ENCODE assay signal across 11 mouse cellular contexts in the genomic region with DNA sequence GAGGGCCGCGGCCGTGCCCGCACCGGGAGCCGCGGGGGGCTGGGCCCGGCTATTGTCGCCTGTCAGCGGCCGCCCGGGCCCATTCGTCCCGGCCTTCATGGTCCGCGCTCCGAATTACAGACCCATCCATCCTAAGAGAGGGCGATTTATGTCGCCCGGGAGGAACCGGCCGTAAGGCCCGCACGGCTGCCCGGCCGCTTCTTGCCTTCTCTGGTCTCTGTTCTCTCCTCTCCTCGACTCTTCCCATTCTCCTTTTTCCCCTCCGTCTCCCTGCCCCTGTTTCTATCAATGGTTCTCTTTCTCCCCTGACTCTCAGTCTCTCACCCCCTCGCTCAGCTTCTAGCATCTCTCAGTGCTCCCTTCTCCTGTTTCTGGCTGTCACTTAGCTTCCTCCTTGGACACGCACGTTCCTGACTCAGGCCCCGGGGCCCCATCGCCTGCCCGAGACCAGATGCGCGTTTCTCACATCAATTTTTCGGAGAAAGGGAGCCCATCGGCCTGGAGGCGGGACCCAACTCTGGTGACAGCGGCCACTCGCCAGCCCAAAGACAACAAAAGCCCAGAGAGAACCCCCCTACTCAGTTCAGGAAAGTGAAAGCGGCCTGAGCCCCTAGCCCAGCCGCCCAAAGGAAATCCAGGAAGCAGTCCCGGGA. TPM values are rescaled to one million over a fixed set of nuclear protein-coding genes. Genes with fewer than 3 reads are reported as not detected.
DNase-seq lines count a peak whose midpoint lies in the region; ATAC-seq lines count a peak whose summit lies in the region.
"Had no signal": no experiment of that assay in that cellular context is flagged by ENCODE, and none has a peak within 500 bp of the region (broad histone marks: within the 10 kb centered on the region; RNA-seq: fewer than 3 reads in every experiment).

No protein-coding gene starts in this region.

- H3K4me2 ChIP-seq in kidney, embryonic 15.5 days, result peak overlapping the region; percentile 29
- peak overlapping the region; percentile 46 for H3K4me2 ChIP-seq in forebrain, embryonic 12.5 days
- H3K4me2 ChIP-seq in limb, embryonic 13.5 days (replicated peaks), result peak overlapping the region; percentile 65

- no peak overlapping the region for H3K27ac ChIP-seq in kidney, embryonic 15.5 days
- H3K27ac ChIP-seq in forebrain, embryonic 12.5 days, result no peak overlapping the region
- H3K27ac ChIP-seq in limb, embryonic 13.5 days, result no peak overlapping the region

- no peaks in the 10 kb centered on the region for H3K36me3 ChIP-seq in kidney, embryonic 15.5 days
- H3K36me3 ChIP-seq in forebrain, embryonic 12.5 days (replicated peaks), result no peaks in the 10 kb centered on the region
- H3K36me3 ChIP-seq in limb, embryonic 13.5 days, result no peaks in the 10 kb centered on the region

- H3K9me3 ChIP-seq in kidney, embryonic 15.5 days (replicated peaks), result no peaks in the 10 kb centered on the region
- H3K9me3 ChIP-seq in forebrain, embryonic 12.5 days, result no peaks in the 10 kb centered on the region
- H3K9me3 ChIP-seq in limb, embryonic 13.5 days, result no peaks in the 10 kb centered on the region

- H3K9ac ChIP-seq in kidney, embryonic 15.5 days, result no peak overlapping the region
- peak overlapping the region; percentile 21; the same call in 1 of the 2 replicates for H3K9ac ChIP-seq in forebrain, embryonic 12.5 days
- H3K9ac ChIP-seq in limb, embryonic 13.5 days, result no peak overlapping the region

- WGBS in kidney, embryonic 15.5 days, result under 1% methylated on average over 44 of the region's 44 CpGs
- WGBS in forebrain, embryonic 12.5 days, result under 1% methylated on average over 42 of the region's 44 CpGs
- under 1% methylated on average over 42 of the region's 44 CpGs for WGBS in limb, embryonic 13.5 days

- DNase-seq in kidney, adult 11 months, result no peak
- peak; percentile 39 for DNase-seq in retina, embryonic 14.5 days (ENCODE audit: low spot score)
- DNase-seq in adrenal gland, adult 8-10 months, result no peak
- no peak for DNase-seq in layer of hippocampus, adult 8-10 months (ENCODE audit: low spot score in 2 of 2)
- no peak for DNase-seq in gastrocnemius, postnatal 4 days (ENCODE audit: low spot score in 2 of 2)

- peaks cover 100% of the 10 kb centered on the region for H3K27me3 ChIP-seq in kidney, embryonic 15.5 days
- H3K27me3 ChIP-seq in forebrain, embryonic 12.5 days, result peaks cover 100% of the 10 kb centered on the region
- peaks cover 99% of the 10 kb centered on the region for H3K27me3 ChIP-seq in limb, embryonic 13.5 days

- H3K4me1 ChIP-seq in kidney, embryonic 15.5 days, result peaks cover 59% of the 10 kb centered on the region
- peaks cover 38% of the 10 kb centered on the region for H3K4me1 ChIP-seq in forebrain, embryonic 12.5 days
- H3K4me1 ChIP-seq in limb, embryonic 13.5 days, result peaks cover 41% of the 10 kb centered on the region

- peak overlapping the region; percentile 26 for H3K4me3 ChIP-seq in kidney, embryonic 15.5 days (replicated peaks)
- peak overlapping the region; percentile 28 for H3K4me3 ChIP-seq in forebrain, embryonic 12.5 days (replicated peaks)
- H3K4me3 ChIP-seq in limb, embryonic 13.5 days, result peak overlapping the region; percentile 34

- ATAC-seq in kidney, embryonic 15.5 days (replicated peaks; ENCODE audit: low FRiP score), result no peak
- ATAC-seq in forebrain, embryonic 12.5 days (ENCODE audit: low FRiP score), result 0 out of 2 replicates have a peak, but pooled peaks have one; percentile 47
- ATAC-seq in limb, embryonic 13.5 days (ENCODE audit: low FRiP score, low read depth), result no peak

RNA-seq across cellular contexts. Expression of a gene that starts 4.1 kb away (rescaled TPM):
- polyA plus RNA-seq in kidney, embryonic 15.5 days (2015; fragmentation: Nextera tagmentation; extraction: Ambion mirVana), result 0.06 and 0.14 TPM in 2 replicates
- polyA plus RNA-seq in forebrain, embryonic 12.5 days (2016; fragmentation: Nextera tagmentation; extraction: Ambion mirVana), result not detected in 2 replicates
- 1.4 and 1.5 TPM in 2 replicates for polyA plus RNA-seq in limb, embryonic 13.5 days (2015; fragmentation: Nextera tagmentation; extraction: Ambion mirVana)
- total RNA-seq in adrenal gland, adult 8-10 months (2022), result not detected
- not detected for total RNA-seq in layer of hippocampus, adult 8-10 months (2022)
- total RNA-seq in gastrocnemius, postnatal 4 days (2021), result 10 to 100 TPM; 24.2 to 26.0 TPM
- total RNA-seq: heart, postnatal 10 days; megakaryocyte-erythroid progenitor cell, adult 5-6 weeks; MEL had no signal

Comparison
In these comparisons a context has a peak if more than half of its experiments do, and no peak if none do; other contexts are left out.
1. RNA of a gene that starts 4.1 kb away (total RNA-seq): 24.2 to 26.0 TPM in gastrocnemius, postnatal 4 days; not detected in adrenal gland, adult 8-10 months and not detected in layer of hippocampus, adult 8-10 months; every median in the first group is over 10 times any median in the second.
2. Peak in every context shown above with its lines, with median percentiles within 50 percentile points of each other: H3K4me2 ChIP-seq and H3K4me3 ChIP-seq.